14 mouse cellular contexts compared by ENCODE assay signal in the genomic region with DNA sequence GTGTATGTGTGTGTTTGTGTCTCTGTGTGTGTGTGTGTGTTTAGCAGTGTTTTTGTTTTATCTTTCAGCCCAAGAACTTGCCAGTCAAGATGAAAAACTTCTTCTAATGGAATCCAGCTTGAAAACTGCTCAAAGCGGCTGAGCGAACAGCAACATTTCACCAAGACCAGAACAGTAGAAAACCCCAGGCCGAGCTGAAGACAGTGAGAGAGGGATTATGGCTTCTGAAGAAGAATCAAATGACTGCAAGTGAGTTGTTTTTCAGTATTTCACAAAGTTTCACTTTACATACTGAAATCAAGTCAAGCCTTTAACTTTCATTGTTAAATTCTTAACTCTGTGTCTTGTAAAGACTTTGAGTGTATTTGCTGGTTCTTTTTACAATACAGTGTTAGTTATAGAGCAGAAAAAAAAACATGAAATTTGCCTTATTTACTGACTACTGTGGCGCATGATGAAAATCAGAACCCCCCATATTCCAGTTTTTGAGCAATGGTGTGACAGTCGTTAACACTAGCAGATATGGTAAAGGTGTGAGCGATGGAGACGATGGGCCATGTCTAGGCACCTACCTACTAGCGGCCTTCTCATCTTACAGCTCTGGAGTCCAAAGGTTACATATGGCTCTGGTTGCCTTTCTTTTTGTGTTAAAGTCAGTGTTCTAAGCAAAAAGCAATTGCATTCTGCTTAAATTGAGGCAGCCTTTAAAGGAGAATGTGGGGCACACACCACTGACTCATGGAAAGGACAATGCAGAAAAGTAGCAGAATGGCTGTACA.
DNase-seq lines count a peak whose midpoint lies in the region; ATAC-seq and TF ChIP-seq lines count a peak whose summit lies in the region.
"Had no signal": no experiment of that assay in that cellular context is flagged by ENCODE, and none has a peak within 500 bp of the region (broad histone marks: within the 10 kb centered on the region; RNA-seq: fewer than 3 reads in every experiment).

No protein-coding gene starts in this region.

- H3K4me2 ChIP-seq in kidney, postnatal 0 days (ENCODE audit: low read length) = no peak overlapping the region
- no peak overlapping the region for H3K4me2 ChIP-seq in embryonic facial prominence, embryonic 15.5 days (replicated peaks)
- H3K4me2 ChIP-seq in limb, embryonic 14.5 days (replicated peaks; ENCODE audit: low read depth, low read length, severe bottlenecking) = peak overlapping the region; percentile 24
- H3K4me2 ChIP-seq: heart, embryonic 15.5 days; hindbrain, embryonic 15.5 days had no signal

- no peak overlapping the region for H3K9ac ChIP-seq in kidney, postnatal 0 days (ENCODE audit: low read depth, low read length)
- H3K9ac ChIP-seq in embryonic facial prominence, embryonic 15.5 days = no peak overlapping the region
- peak overlapping the region; percentile 40; the same call in 1 of the 2 replicates for H3K9ac ChIP-seq in limb, embryonic 14.5 days (ENCODE audit: low read depth, low read length, severe bottlenecking)
- H3K9ac ChIP-seq: heart, embryonic 15.5 days; hindbrain, embryonic 15.5 days; liver, embryonic 14.5 days had no signal

- H3K9me3 ChIP-seq in kidney, postnatal 0 days (replicated peaks; ENCODE audit: low read length) = no peaks in the 10 kb centered on the region
- H3K9me3 ChIP-seq in embryonic facial prominence, embryonic 15.5 days (replicated peaks) = no peaks in the 10 kb centered on the region
- no peaks in the 10 kb centered on the region for H3K9me3 ChIP-seq in limb, embryonic 14.5 days (ENCODE audit: control insufficient read depth, low read length)
- H3K9me3 ChIP-seq: heart, embryonic 15.5 days; hindbrain, embryonic 15.5 days; midbrain, embryonic 10.5 days had no signal

- WGBS in kidney, postnatal 0 days = 78% methylated on average over 8 of the region's 8 CpGs
- 48% methylated on average over 8 of the region's 8 CpGs for WGBS in embryonic facial prominence, embryonic 15.5 days
- WGBS in limb, embryonic 14.5 days = 34% methylated on average over 8 of the region's 8 CpGs

- no peak for TF ChIP-seq CTCF in kidney, postnatal 0 days (IDR thresholded peaks at IDR 0.05; ENCODE audit: low read depth)

- ATAC-seq in kidney, postnatal 0 days (replicated peaks; ENCODE audit: low FRiP score, low read depth) = no peak
- no peak for ATAC-seq in embryonic facial prominence, embryonic 15.5 days (ENCODE audit: insufficient number of reproducible peaks, low FRiP score, low TSS enrichment, low read depth)
- ATAC-seq in limb, embryonic 14.5 days (ENCODE audit: low FRiP score, low read depth) = peak; percentile 42; the same call in 1 of the 2 replicates

- H3K4me3 ChIP-seq in kidney, postnatal 0 days (replicated peaks; ENCODE audit: low read depth, low read length) = no peak overlapping the region
- 0 out of 2 replicates have a peak overlapping the region, but pooled peaks have one; percentile 1 for H3K4me3 ChIP-seq in embryonic facial prominence, embryonic 15.5 days (replicated peaks)
- peak overlapping the region; percentile 20 for H3K4me3 ChIP-seq in limb, embryonic 14.5 days (replicated peaks; ENCODE audit: low read length)
- H3K4me3 ChIP-seq: erythroblast, embryonic 14.5 days; heart, embryonic 15.5 days; hindbrain, embryonic 15.5 days; midbrain, embryonic 10.5 days had no signal

- no peaks in the 10 kb centered on the region for H3K4me1 ChIP-seq in kidney, postnatal 0 days (replicated peaks; ENCODE audit: insufficient read depth, low read length)
- no peaks in the 10 kb centered on the region for H3K4me1 ChIP-seq in embryonic facial prominence, embryonic 15.5 days
- H3K4me1 ChIP-seq in limb, embryonic 14.5 days (ENCODE audit: control insufficient read depth, insufficient read depth, low read length) = peaks cover 2% of the 10 kb centered on the region; the same call in 1 of the 2 replicates
- H3K4me1 ChIP-seq: heart, embryonic 15.5 days; hindbrain, embryonic 15.5 days; midbrain, embryonic 10.5 days had no signal

- no peak for TF ChIP-seq POLR2A in limb, embryonic 14.5 days (IDR thresholded peaks at IDR 0.05; ENCODE audit: borderline replicate concordance, extremely low read depth, insufficient read depth, insufficient read length)

- DNase-seq in kidney, postnatal 0 days (ENCODE audit: low spot score) = peak; percentile 17
- DNase-seq in kidney, adult 9 months = no peak
- peak; percentile 62 for DNase-seq in embryo, embryonic 10.5 days (ENCODE audit: low spot score)
- peak; percentile 55 for DNase-seq in limb, embryonic 14.5 days (ENCODE audit: low spot score)
- DNase-seq in kidney, adult 18-20 months = no peak
- DNase-seq in layer of hippocampus, postnatal 25 days (ENCODE audit: extremely low spot score in 1 of 2, low spot score in 1 of 2) = no peak
- DNase-seq in urinary bladder, postnatal 4 days (ENCODE audit: low spot score in 2 of 2) = no peak
- DNase-seq: lung, postnatal 14 days had no signal

- no peaks in the 10 kb centered on the region for H3K36me3 ChIP-seq in kidney, postnatal 0 days (ENCODE audit: insufficient read depth, low read length)
- no peaks in the 10 kb centered on the region for H3K36me3 ChIP-seq in embryonic facial prominence, embryonic 15.5 days
- H3K36me3 ChIP-seq in limb, embryonic 14.5 days (ENCODE audit: control insufficient read depth, insufficient read depth, low read length) = no peaks in the 10 kb centered on the region
- H3K36me3 ChIP-seq: heart, embryonic 15.5 days; hindbrain, embryonic 15.5 days; midbrain, embryonic 10.5 days had no signal

- H3K27me3 ChIP-seq in kidney, postnatal 0 days (ENCODE audit: insufficient read depth, low read length) = no peaks in the 10 kb centered on the region
- H3K27me3 ChIP-seq in embryonic facial prominence, embryonic 15.5 days = no peaks in the 10 kb centered on the region
- H3K27me3 ChIP-seq in limb, embryonic 14.5 days (ENCODE audit: control insufficient read depth, insufficient read depth, low read length) = no peaks in the 10 kb centered on the region
- H3K27me3 ChIP-seq: heart, embryonic 15.5 days; hindbrain, embryonic 15.5 days had no signal

- no peak overlapping the region for H3K27ac ChIP-seq in kidney, postnatal 0 days
- peak overlapping the region; percentile 66 for H3K27ac ChIP-seq in embryonic facial prominence, embryonic 15.5 days (replicated peaks)
- peak overlapping the region; percentile 87 for H3K27ac ChIP-seq in limb, embryonic 14.5 days (replicated peaks; ENCODE audit: low read depth, low read length)
- H3K27ac ChIP-seq: heart, embryonic 15.5 days; hindbrain, embryonic 15.5 days; liver, embryonic 14.5 days; midbrain, embryonic 10.5 days had no signal

Comparison
In these comparisons a context has a peak if more than half of its experiments do, and no peak if none do; other contexts are left out.
1. DNase-seq: peak in kidney, postnatal 0 days (single experiment), embryo, embryonic 10.5 days (single experiment) and limb, embryonic 14.5 days (single experiment); none in kidney, adult 9 months (single experiment), kidney, adult 18-20 months (single experiment), layer of hippocampus, postnatal 25 days (0 of 2) and urinary bladder, postnatal 4 days (0 of 2).